Mouse (Mus musculus) cerebellum, postnatal 14 days (tissue): ENCODE measurements at regions not wholly inside any gene's neighbourhood (a gene's known extent, or its start where the extent isn't known, plus 50 kb on each side); places are given as distances from the start of the nearest gene placed in this dataset.

Source experiments
- DNase-seq, 2 experiments: peaks; one replicate each; pipeline ENCODE4 v3.0.0; 2021; ENCODE audit warnings: mixed read lengths in 2 of 2

DNA sequence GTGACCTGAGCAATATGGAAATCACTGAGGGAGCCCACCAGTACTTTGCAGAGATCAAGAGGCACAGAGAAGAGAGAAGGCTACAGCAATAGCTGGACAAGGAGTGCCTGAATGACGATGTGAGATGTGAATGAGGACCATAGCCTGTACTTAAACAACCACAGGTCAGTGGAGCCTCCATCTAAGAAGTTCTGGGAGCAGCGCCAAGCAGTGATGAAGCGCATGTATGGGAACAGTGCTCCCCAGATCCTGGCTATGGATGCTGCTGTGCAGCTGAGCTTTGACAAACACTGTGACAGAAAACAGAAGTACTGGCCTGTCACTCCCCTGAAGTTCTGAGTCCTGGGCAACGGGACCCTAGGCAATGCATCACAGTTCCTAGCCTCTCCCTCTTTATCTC, 875.3 kb downstream of the Phex start:
- DNase-seq, result peak in 1 of 2 experiments; percentile 3

DNA sequence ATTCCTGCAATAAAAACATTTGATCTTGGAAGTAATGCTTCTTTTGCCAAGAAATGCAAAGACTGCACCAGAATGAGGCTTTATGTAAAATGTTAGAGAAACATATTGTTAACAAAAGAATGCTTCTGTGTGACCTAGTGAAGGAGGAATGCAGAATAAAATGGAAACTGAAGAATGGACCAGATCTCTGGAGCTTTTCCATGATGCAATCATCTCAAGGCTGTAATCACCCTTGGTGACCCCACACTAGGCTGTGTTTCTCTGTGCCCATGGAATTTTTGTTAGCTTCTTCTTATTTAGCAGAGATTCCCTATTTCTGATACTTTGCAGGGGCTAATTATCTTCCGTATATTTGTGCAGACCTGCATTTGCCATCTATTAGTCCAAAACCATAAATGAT, 877.6 kb downstream of the Phex start:
- DNase-seq, result no peak
